Mouse (Mus musculus) fibroblast of lung, adult 2 months (primary cell): ENCODE measurements around the gene Itga9.

Experiments used
- DNase-seq: peaks from one replicate; pipeline ENCODE4 v3.0.0-alpha.2; 2011; ENCODE audit warnings: low read depth

Itga9 gene

DNA sequence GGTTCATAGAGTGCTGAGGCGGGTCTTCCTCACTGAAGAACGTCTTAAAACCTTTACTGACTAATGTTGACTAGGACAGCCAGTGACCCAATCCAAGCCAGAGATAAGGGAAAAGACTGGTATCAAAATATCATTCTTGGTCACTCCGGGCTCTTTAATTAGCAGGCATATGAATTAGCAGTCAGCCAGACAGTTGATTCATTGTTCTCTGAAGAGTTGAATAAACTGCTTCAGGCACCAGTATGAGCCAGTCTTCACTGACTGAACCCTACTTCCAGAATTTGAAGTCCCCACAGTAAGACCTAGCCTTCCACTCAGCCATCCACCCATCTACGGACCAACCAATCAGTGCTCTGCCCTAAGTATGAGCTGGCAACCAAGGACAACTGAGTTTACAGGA, 163.9 kb downstream of the Itga9 start:
- no peak for DNase-seq

DNA sequence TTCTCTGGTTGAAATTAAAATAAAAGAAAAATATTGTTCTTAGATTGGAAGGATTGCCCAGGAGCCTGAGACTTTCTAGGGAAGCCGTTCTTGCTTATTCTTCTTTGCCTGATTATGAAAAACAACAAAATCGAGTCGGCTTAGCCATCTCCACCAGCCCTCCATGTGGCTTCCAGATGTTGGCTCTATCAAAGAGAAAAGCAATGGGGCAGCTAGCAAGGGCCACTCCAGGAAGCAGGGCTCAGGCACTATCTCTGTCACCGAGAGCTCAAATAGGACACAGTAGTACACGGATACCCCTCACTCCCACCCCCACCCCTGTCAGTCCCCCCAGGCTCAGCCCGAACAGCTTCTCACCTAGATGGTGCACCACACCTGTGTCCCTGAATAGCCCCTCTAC, 168.2 kb downstream of the Itga9 start:
- no peak for DNase-seq

DNA sequence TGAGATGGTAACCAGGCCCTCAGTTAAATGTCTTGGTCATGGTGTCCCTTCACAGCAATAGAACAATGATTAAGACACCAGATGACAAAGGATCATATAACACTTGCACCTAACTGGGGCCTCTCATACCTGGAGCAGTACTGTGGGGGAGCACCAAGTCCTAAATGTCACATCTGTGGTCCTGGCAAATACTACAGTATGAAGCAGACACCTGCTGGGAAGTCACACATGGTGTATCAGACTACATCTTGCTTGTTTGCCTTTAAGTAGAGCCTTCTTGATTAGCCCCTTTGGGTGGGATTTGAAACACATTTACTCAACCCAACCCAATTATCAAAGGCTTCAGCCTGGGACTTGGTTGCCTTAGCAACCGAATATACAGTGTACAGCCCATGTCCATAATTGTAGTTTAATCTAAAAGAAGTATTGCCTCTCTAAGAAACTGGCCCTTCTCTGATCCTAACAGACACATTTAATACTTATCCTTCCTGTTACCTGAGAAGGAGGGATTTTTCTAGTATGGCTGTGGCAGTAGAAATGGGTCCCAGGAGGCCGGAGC, 170.5 kb downstream of the Itga9 start:
- DNase-seq, result no peak

DNA sequence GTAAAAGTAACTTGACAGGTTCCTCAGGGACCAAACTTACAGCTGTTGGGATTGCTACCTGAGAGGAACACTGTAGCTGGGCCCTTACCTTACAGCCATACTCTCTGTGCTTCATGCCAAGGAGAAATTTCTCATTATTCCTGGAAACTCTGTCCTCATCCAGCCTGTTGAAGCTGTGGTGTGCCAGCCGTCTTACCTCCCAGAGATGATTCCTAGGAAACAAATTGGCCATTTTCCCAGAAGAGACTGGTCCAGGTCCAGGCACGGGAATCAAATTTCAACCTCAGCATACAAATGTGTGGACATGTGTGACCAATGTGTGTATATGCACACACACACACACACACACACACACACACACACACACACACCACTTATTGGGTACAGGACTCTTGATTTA, 172.1 kb downstream of the Itga9 start:
- DNase-seq, result peak; percentile 53

DNA sequence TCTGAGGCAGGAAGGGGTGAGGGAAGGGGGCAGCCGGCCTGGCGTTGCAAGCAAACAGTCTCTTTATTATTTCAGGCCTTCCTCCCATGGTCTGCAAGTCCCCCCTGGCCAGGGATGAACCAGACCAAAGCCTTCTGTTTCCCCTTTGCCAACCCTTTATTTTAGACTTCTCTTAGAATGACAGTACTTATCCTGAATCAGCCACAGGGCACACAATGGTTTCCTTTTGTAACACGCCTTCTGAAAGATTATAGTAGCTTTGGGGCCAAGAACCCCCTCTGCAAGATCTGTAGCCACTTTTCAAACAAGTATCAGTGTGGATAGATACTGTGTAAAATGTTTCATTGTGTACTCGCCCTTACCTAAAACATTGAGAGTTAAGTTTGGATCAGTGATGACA, 178.1 kb downstream of the Itga9 start:
- no peak for DNase-seq

DNA sequence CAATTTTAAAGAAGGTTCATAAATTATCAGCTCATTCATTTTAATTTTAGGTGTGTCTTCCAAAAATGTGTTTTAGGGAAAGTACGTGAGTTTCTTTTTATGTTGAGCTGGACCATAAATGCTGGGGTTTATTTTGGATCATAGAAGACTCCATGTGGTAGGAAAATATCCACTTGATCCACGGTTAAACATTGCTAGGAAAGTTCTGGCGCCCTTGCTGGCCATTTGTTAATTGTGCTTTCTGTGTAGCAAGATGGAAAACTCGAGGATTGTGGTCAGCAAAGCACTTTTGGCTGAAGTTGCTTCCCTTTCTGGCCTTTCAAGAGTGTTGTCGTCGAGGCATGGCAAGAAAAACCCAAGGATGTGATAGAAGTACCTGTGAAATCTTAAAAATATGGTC, 179.3 kb downstream of the Itga9 start:
- peak; percentile 40 for DNase-seq

DNA sequence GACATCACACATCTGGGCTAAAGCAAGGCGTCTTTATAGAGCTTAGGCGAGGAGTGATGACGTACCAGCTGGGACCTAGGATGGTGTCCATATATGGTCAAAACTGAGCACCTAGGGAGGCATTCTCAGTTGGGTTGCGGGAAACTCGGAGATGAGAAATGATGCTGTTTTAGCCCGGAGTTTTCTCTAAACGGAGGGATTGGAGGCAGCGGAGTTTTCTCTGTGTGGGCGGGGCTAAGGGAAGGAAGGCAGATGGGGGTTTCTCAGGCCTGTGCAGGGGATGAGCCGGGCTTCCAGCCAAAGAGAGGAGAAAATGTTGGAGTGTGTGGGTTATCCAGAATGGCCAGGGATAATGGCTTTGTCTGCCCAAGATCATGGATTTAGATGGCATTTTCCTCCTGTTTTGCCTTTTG, 182.4 kb downstream of the Itga9 start:
- DNase-seq, result no peak

DNA sequence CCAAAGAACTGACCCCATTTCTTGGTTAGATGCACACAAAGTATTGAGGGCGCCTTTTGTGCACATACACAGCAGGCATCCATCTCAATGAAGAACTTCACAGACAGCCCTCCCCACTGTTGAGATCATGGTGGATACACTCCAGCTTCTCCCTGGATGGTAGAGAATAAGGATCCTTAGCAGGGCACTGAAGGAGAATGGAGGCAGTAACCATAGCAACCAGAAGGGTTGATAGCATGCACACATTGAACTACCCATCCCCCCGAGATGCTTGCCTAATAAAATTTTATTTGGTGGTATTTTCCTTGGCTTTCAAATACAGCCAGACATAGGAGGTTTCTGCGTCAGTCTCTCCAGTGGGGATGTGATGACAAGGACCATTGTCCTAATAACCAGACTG, 184.7 kb downstream of the Itga9 start:
- no peak for DNase-seq

DNA sequence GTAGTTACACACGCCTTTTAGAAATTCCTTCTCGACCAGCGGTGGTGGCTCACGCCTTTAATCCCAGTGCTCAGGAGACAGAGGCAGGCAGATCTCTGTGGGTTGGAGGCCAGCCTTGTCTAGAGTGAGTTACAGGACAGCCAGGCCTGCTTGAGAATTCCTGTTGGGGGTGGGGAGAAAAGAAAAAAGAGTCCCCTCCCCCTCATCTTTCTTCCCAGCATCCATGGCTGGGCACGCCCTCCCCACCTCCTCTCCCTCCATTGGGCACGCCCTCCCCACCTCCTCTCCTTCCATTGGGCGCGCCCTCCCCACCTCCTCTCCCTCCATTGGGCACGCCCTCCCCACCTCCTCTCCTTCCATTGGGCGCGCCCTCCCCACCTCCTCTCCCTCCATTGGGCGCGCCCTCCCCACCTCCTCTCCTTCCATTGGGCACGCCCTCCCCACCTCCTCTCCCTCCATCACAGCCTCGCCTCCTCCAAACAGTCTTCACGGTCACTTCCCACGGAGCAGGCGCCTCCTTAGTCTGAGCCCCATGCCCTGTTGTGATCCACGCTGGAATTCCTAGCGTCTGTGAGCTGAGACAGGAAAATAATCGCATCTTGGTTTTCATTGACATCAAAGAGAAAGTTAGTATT, 186.8 kb downstream of the Itga9 start:
- no peak for DNase-seq

DNA sequence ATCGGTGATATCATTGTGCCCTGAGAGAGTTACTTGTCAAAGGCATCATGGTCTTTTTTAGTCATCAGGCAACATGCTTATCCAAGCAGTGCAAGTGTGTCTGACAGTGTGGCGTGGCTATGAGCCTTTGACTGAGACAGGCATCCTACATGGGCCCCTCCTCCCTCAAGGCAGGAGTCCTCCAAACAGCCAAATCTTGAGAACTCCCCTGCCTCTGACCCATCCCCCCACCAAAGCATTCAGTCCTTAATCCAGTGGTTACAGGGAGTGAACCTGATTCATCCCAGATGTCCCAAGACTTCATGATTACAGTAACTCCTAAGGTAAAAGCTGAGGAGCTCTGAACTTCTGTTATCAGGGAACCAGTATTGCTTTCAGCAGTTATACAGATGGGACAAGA, 188.2 kb downstream of the Itga9 start:
- no peak for DNase-seq

DNA sequence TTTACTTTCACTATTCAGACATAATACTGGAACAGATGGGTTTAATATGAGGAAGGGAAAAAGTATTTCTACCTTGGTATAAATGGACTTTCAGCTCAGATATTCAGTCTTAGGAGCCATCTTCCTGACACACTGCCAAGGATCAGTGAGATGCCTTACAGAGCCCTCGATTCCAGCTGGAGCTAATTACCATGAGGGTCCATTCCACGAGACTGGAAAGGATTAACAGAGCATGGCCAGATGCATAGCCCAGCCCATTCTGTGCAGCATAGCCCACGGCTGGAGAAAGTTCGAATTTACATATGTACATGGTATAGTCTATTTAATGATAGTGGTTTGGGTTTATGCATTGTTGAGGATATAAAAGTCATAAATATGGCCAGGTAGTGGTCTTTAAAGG, 188.8 kb downstream of the Itga9 start:
- no peak for DNase-seq

DNA sequence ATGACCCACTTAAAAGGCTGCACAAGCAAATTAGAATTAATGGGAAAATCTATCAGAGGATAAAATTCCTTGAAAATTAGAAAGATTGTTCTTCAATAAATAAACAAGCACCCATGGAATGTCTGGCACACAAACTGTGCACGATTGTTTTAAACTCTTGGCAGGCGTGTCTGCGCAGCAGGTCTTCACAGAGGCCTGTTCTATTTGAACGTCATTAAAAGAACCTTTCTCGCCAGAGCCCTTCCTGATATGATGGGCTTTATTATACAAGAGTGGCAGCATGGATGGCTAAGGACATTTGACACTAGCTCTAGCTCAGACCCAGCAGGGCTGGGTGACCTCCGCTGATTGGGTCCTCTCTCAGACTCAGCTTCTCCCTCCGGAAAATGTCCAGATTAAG, 192.6 kb downstream of the Itga9 start:
- no peak for DNase-seq

DNA sequence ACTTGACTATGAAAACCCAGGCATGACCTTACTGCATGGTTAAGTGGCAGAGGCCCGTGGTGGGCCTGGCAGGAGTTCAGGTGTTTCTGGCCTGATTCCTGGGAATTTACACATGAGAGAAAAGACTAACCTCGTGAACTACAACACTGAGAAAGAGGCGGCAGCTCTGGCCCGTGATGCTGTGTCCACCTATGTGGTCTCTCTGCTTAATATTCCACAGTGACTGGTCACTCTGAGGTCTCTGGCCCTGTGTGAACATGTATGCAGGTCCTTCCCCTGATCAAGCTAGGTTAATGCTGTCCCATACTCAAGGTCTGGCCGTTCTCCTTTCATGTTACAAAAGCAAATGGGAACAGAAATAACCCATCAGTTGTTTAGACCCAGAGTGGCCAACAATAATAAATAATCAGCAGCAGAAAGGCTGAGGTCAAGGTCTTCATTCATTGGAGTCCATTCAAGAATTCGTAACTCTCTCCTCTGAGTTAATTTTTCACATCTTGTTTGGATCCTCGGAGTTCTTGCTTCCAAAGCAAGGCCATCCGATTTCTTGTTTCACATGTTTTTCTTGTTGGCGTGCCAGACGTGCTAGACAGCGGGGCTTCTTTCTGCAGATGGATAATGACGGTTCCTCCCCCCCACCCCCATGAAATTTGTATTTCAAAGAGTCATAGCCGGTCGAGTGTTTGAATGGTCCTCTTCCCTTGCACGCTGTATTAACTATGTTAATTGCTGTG, 194.9 kb downstream of the Itga9 start:
- peak; percentile 64 for DNase-seq

DNA sequence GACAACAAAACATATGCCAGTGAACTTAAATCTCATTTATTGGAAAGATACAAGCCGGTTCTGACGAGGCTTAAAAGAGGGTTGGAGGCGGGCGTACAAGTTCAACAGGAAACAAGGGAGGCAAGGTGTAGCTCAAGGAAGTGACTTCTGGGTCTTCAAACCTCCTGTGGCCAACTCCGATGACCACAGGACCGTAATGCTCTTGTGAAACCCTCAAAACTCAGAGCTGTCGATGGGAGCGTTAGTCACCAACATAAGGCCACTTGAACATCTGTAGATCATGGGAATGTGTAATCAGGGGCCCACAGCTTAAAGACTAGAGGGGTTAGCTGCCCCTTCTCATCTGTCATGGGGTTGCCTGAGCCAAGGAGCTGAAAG, 195.4 kb downstream of the Itga9 start:
- DNase-seq, result no peak

DNA sequence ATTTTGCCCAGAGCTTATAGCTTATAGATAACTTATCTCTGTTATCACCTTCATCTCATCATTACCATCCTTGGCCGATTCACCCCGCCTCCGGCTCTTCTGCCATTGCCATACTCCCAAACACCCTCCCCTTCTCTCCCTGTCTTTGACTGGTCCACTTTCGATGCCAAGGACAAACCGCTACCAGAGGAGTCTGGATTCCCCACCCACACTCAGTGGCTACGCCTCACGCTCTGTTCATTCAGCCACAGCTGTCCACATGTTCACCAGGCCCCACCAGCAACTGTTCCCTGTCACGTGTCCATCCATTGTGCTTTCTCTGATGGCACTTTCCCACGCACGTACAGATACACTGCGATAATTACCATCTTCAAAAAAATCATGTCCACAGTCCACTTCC, 195.9 kb downstream of the Itga9 start:
- no peak for DNase-seq

DNA sequence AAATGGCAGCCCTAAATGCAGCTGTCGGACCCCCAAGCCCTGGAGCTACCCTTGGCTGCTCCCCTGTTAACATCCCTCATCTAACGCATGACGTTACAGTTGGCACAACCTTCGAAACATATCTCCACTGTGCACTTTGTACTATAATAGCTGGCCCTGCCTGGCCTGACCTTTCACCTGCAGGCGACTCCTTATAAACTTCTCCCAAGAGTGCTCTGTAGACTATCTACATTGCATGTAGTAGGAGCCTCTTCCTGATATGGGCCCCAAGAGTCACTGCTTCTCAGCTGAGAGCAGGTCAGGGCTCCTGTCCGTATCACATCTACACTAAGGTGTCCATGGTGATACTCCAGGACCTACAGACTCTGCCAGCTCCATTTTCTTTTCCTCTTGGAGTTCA, 199.2 kb downstream of the Itga9 start:
- DNase-seq, result no peak

DNA sequence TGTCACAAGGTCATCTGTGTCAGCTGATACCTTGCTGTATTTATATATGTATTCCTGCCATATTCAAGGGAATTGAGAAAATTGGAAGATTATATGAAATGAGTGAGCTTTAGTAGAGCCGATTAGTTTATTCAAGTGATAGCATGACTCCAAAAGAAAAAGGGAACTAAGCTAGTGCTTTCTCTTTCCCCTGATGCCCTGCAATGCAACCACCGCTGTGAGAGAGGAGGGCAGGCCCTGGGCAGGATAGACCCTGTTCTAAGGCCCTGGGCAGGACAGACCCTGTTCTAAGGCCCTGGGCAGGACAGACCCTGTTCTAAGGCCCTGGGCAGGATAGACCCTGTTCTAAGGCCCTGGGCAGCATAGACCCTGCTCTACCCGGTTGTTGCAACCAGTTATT, 201.2 kb downstream of the Itga9 start:
- DNase-seq, result no peak

DNA sequence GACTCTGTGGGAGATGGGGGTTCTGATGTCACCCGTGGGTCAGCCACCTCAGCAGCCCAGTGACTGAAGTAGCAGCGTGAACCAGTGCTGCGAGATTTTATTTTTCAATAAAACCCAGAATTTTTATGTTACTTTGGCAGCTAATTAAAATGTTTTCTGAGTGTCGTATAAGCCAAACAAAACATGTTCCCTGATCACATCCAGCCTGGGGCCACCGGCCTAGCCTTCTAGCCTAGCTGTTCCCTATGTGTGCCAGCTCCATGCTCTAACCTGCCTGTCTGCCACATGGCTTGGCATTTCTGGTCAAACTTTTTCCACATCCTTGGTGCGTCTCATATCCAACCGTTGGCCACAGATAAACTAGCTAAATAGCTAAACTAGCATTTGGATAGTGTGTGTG, 205.7 kb downstream of the Itga9 start:
- DNase-seq, result no peak

DNA sequence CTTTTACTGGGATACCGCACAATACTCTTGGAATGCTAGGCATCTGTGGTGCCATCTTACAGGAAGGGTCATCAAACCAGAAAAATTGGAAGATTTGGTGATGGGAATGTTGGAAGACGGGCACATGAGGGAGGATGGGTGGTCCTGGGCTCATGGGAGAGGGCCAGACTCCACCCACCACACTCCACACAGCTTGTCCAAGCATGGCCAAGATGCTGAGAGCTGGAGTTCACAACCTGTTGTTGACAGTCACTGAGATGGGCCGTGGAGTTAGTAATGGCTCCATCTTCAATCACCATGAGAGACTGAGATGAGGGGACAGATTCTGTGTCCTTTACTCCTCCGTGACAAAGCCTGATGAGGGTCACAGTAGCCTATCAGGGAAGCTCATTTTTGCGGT, 207.0 kb downstream of the Itga9 start:
- DNase-seq, result no peak

DNA sequence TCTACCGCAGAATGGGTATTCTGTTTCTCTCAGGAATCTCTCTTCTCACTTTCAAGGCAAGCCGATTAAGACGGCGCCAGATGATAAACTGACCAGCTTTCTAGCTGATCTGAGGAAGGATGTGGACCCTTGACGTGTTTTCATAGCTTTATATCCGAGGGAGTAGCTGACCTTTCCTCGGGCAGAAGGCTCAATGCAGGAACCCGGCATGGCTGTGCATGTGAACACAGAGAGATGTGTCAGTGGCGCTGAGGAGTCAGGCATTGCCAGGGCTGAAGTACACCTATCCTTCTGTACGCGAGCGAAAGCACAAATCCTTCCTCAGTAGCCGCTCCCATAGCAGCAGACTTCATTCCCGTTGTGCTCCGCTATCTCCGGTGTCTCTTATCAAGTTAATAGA, 207.6 kb downstream of the Itga9 start:
- DNase-seq, result no peak

DNA sequence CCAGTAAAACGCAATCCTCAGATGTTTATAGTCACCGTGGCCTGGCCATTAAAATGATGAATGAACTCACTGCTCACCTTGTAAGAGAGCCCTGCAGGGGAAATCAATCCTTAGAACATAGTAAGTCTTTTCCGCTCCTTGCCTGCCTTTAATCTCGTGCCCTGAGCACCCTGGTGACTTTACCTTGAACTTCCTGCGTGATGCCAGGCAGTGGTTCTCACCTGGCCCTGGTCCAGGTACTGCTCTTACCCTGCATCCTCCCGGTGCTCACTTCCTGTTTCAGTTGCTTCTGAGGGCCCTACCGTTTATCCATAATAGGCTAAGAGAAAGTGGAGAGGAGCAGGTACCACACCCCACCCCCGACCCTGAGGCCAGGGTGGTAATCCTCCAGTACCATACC, 208.0 kb downstream of the Itga9 start:
- no peak for DNase-seq

DNA sequence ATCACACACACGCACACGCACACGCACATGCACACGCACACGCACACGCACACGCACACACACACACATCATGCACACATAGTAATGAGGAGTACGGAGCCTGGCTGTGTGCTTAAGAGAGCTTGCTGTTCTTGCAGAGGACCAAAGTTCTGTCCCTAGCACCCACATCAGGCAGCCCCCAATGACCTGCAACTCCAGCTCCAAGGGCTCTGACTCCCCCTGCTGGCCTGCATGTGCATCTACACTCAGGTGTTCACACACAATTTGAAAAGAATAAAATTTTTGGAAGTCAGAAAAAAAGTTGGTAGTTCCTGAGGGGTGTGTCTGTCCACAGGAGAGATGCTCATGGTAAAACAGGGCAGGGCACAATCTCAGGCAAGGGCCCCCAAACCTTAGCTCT, 209.1 kb downstream of the Itga9 start:
- no peak for DNase-seq

DNA sequence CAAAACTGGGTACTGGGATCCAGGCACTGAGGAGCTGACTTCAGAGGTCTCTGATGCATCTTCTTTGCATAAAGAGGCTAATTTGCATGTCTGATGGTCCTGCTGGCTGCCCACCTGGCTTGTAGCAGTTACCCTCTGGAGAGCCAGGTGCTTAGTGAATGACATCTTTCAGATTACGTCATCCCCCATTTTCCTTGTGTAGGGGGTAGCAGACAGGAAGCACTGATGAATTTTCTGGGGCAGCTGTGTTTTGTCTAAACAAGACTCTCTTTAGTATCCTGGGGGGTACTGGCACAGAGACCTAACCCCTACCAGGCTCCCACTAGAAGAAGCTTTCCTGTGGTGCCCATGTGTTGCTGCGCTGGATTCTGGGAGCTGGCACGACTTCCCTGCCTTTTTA, 212.0 kb downstream of the Itga9 start:
- no peak for DNase-seq
